Mouse (Mus musculus): ENCODE measurements around the gene Epb41l2. TPM values are rescaled to one million over a fixed set of nuclear protein-coding genes. Genes with fewer than 3 reads are reported as not detected.

The Epb41l2 gene
- polyA plus RNA-seq, 1 experiment from 2014 or later = 105 TPM

DNA sequence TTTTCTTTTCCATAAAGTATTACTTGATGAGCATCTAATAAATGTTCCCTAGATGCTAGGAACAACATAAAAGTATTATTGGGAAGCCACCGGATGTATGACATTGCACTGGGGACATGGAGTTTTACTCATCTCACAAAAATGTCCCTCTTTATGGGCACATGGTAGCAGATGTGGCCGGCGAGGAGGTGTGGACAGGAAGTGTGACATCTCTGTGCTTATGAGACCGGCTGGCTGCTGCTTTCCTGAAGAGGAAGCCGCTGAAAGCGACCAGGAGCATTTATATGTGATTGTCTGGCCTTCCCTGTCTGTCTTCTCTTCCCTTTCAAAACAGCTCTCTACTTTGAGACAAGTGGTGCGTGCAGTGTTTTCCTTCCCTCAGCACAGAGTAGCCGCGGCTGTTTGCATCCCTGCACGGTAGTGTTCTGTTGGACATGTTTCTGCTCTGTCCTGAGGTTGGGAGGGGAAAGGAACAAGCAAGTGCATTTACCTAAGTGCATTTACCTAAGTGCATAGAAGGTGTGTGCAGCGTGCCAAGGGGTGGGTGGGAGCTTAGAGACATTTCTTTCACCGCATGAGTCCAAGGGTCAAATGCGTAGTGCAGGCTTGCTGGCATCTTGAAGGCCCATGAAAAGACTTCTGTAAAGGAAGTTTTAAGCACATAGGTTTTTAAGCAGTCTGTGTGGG lies 74.9 kb downstream of the Epb41l2 start:
- ATAC-seq (ENCODE audit: insufficient read depth) (0 out of 2 replicates have a peak, but pooled peaks have one; percentile 19), DNase-seq (peak; percentile 76)

DNA sequence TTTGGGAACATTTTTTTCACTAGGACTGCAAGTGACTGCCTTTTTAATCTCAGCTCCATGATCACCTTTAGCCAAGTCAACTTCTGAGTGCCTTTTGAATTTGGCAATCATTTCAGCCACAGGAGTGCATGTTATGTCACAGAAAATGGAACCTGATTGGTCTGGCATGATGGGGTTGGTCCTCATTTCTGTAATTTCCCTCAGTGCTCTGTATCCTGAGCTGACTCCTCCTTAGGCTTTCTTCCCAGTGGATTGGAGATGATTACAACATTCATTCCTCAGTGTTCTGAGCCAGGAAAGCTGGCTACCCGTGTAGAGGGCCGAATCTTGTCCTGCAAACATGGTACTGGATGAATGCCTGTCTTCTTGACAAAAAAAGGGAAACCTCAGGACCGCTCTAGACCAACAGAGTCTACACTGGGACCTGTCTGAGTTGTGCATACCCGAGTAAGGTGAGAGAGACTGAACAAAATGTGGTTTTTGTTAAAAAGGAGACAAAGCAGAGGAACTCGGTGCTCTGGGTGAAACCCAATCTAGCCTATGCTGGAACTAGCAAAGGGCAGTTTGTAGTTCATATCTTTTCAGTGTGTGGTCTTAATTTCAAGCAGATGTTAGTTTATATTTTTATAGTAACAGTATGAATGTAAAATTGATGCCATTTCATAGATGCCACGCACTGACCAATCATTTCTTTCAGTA lies 77.3 kb downstream of the Epb41l2 start:
- Histone ChIP-seq H3K27ac (ENCODE audit: low read depth) (peak overlapping the region; percentile 28; the same call in 1 of the 2 replicates), H3K4me3 (ENCODE audit: low read depth, low read length) (no peak overlapping the region), H3K36me3 (ENCODE audit: insufficient read depth) (peaks cover 3% of the 10 kb centered on the region; the same call in 1 of the 2 replicates), H3K27me3 (ENCODE audit: insufficient read depth, low read length) (no peaks in the 10 kb centered on the region), H3K9me3 (ENCODE audit: low read depth, low read length) (no peaks in the 10 kb centered on the region), H3K4me2 (no peak overlapping the region), H3K9ac (no peak overlapping the region), H3K4me1 (ENCODE audit: insufficient read depth) (peaks cover 22% of the 10 kb centered on the region)
- DNase-seq (no peak), ATAC-seq (ENCODE audit: insufficient read depth) (no peak)
- TF ChIP-seq CTCF (IDR thresholded peaks at IDR 0.05; ENCODE audit: low read depth) = no peak
- WGBS = 77% methylated on average over 6 of the region's 6 CpGs

More for the DNA sequence above, 74.9 kb downstream of the Epb41l2 start:
- Histone ChIP-seq H3K4me3 (ENCODE audit: low read depth, low read length) (no peak overlapping the region), H3K27me3 (ENCODE audit: insufficient read depth, low read length) (no peaks in the 10 kb centered on the region), H3K9me3 (ENCODE audit: low read depth, low read length) (no peaks in the 10 kb centered on the region), H3K9ac (no peak overlapping the region), H3K36me3 (ENCODE audit: insufficient read depth) (no peaks in the 10 kb centered on the region), H3K4me1 (ENCODE audit: insufficient read depth) (peaks cover 32% of the 10 kb centered on the region), H3K27ac (ENCODE audit: low read depth) (peak overlapping the region; percentile 76; the same call in 1 of the 2 replicates), H3K4me2 (peak overlapping the region; percentile 16)
- 30% methylated on average over 13 of the region's 13 CpGs for WGBS
- TF ChIP-seq CTCF (IDR thresholded peaks at IDR 0.05; ENCODE audit: low read depth) = no peak

DNA sequence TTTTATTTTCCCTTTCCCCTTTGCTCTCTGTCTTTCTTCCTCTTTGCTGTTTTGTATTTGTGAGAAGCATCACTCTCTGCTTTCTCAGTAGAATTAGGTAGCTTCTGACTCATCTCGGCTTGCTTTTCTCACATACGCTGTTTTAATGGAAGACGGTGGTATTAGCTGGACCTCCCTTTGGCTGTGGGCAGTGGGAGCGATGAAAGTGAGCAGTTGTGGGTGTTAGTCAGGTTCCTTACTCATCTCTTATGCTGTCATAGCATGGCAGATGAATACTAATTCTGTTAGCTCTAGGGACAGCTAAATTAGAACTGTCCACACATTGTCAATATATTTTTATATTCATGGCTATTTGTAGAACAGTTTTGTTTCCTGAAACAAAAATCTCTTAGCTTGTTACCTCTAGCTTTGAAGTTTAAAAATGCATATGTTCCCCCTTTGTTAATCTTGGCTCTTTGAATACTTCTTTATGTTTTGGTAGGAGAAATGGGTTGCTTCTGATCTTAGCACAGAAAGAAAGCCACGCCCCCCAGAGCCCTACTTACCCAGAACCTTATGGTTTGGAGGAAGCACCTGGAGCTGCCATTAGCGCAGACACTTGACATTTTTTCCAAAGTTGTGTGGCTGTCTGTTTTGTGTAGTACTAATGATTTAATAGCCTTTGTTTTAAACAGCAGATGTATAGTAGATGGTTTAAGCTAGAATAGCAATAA lies 78.1 kb downstream of the Epb41l2 start:
- H3K27me3 ChIP-seq (ENCODE audit: insufficient read depth, low read length) = no peaks in the 10 kb centered on the region
- 0 out of 2 replicates have a peak overlapping the region, but pooled peaks have one; percentile 28 for H3K27ac ChIP-seq (ENCODE audit: low read depth)
- no peak overlapping the region for H3K4me2 ChIP-seq
- ATAC-seq (ENCODE audit: insufficient read depth) = no peak
- no peak overlapping the region for H3K9ac ChIP-seq
- H3K4me3 ChIP-seq (ENCODE audit: low read depth, low read length) = no peak overlapping the region
- H3K9me3 ChIP-seq (ENCODE audit: low read depth, low read length) = no peaks in the 10 kb centered on the region
- no peak for DNase-seq
- WGBS = 85% methylated on average over 6 of the region's 6 CpGs
- peaks cover 4% of the 10 kb centered on the region; the same call in 1 of the 2 replicates for H3K36me3 ChIP-seq (ENCODE audit: insufficient read depth)
- no peak for TF ChIP-seq CTCF (IDR thresholded peaks at IDR 0.05; ENCODE audit: low read depth)
- H3K4me1 ChIP-seq (ENCODE audit: insufficient read depth) = peaks cover 13% of the 10 kb centered on the region

DNA sequence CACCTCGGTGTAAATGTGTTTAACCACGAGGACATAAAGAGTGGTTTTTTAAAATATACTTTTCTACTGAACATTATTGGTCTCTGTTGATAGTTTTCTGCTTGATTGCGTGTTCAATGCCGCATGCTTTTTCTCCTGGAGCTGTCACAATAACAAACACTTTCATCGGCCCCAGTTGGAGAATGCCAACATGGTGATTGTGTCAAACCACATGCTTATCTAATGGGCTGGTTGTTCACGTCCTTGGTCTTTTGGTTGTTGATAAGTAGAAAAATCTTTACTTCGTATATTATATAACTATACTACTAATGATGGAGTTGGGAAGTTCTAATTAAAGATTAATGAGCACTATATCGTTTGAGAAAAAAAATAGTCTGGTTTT lies 78.7 kb downstream of the Epb41l2 start:
- Histone ChIP-seq H3K36me3 (ENCODE audit: insufficient read depth) (peaks cover 4% of the 10 kb centered on the region; the same call in 1 of the 2 replicates), H3K4me3 (ENCODE audit: low read depth, low read length) (no peak overlapping the region), H3K27me3 (ENCODE audit: insufficient read depth, low read length) (no peaks in the 10 kb centered on the region), H3K27ac (ENCODE audit: low read depth) (no peak overlapping the region), H3K9me3 (ENCODE audit: low read depth, low read length) (no peaks in the 10 kb centered on the region), H3K4me2 (no peak overlapping the region), H3K4me1 (ENCODE audit: insufficient read depth) (peaks cover 10% of the 10 kb centered on the region), H3K9ac (no peak overlapping the region)
- WGBS = 70% methylated on average over 8 of the region's 8 CpGs
- DNase-seq (no peak), ATAC-seq (ENCODE audit: insufficient read depth) (no peak)
- TF ChIP-seq CTCF (IDR thresholded peaks at IDR 0.05; ENCODE audit: low read depth) = no peak

DNA sequence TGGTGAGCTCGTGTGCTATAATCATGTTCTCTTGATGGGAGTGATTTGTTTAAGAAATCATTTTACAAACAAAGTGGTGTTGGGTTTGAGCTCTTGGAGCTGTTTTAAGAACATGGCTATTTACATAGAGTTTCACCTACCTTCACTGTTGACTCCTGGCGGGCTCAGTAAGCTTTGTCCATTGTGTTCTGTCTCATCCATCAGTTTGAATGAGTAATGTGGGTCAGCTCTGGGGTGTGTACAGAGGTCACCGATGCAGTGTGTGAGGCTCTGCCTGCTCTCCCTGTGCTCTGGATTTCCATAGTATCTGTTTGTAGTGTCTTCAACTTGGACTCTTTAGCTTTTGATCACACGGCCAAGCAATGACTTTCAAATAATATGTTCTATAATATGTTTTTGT lies 79.6 kb downstream of the Epb41l2 start:
- 33% methylated on average over 4 of the region's 4 CpGs for WGBS
- H3K27ac ChIP-seq (ENCODE audit: low read depth) = no peak overlapping the region
- no peak for TF ChIP-seq CTCF (IDR thresholded peaks at IDR 0.05; ENCODE audit: low read depth)
- no peak for ATAC-seq (ENCODE audit: insufficient read depth)
- no peak for DNase-seq
- H3K4me2 ChIP-seq = no peak overlapping the region
- 0 out of 2 replicates have a peak, but pooled peaks cover 5% of the 10 kb centered on the region for H3K4me1 ChIP-seq (ENCODE audit: insufficient read depth)
- no peak overlapping the region for H3K9ac ChIP-seq
- peaks cover 11% of the 10 kb centered on the region for H3K36me3 ChIP-seq (ENCODE audit: insufficient read depth)
- no peak overlapping the region for H3K4me3 ChIP-seq (ENCODE audit: low read depth, low read length)
- no peaks in the 10 kb centered on the region for H3K27me3 ChIP-seq (ENCODE audit: insufficient read depth, low read length)
- no peaks in the 10 kb centered on the region for H3K9me3 ChIP-seq (ENCODE audit: low read depth, low read length)

DNA sequence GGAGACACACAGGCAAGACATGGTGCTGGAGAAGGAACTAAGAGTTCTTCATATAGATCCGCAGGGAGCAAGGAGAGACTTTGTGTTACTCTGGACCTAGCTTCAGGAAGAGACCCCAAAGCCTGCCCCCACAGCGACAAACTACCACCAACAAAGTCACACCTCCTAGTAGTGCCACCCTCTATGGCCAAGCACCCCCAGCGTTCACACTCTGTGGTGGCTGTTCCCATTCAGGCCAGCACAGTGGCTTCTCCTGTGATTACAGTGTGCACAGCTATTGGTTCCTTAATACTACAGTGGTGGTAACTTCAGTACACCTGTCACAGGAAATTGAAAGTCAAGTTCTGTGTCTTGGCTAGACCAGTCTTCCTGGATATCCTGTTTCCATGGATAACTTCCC lies 80.3 kb downstream of the Epb41l2 start:
- TF ChIP-seq CTCF (IDR thresholded peaks at IDR 0.05; ENCODE audit: low read depth) = no peak
- H3K9me3 ChIP-seq (ENCODE audit: low read depth, low read length) = no peaks in the 10 kb centered on the region

DNA sequence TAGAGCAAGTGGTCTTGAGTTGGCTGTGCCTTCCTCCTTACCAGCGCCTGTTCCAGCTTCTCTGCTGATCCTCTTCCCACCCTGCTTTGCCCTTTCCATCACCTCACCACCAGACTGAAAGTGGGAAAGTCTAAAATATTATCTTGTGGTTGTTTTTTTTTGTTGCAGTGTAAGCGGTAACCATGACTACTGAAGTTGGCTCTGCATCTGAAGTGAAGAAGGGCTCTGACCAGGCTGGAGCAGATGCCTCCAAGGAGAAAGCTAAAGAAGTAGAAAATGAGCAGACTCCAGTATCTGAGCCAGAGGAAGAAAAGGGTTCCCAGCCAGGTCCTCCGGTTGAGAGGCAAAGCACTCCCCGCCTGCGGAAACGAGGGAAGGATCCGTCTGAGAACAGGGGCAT lies 81.8 kb downstream of the Epb41l2 start:
- no peak for DNase-seq
- Histone ChIP-seq H3K36me3 (ENCODE audit: insufficient read depth) (peaks cover 23% of the 10 kb centered on the region), H3K27ac (ENCODE audit: low read depth) (no peak overlapping the region), H3K4me3 (ENCODE audit: low read depth, low read length) (no peak overlapping the region), H3K9me3 (ENCODE audit: low read depth, low read length) (no peaks in the 10 kb centered on the region), H3K4me2 (no peak overlapping the region), H3K27me3 (ENCODE audit: insufficient read depth, low read length) (no peaks in the 10 kb centered on the region), H3K9ac (no peak overlapping the region), H3K4me1 (ENCODE audit: insufficient read depth) (no peaks in the 10 kb centered on the region)
- WGBS = 85% methylated on average over 7 of the region's 7 CpGs
- ATAC-seq (ENCODE audit: insufficient read depth) = no peak
- TF ChIP-seq CTCF (IDR thresholded peaks at IDR 0.05; ENCODE audit: low read depth) = no peak

More for the DNA sequence above, 80.3 kb downstream of the Epb41l2 start:
- Histone ChIP-seq H3K36me3 (ENCODE audit: insufficient read depth) (peaks cover 18% of the 10 kb centered on the region), H3K27ac (ENCODE audit: low read depth) (no peak overlapping the region), H3K4me1 (ENCODE audit: insufficient read depth) (0 out of 2 replicates have a peak, but pooled peaks cover 2% of the 10 kb centered on the region), H3K27me3 (ENCODE audit: insufficient read depth, low read length) (no peaks in the 10 kb centered on the region), H3K4me2 (no peak overlapping the region), H3K9ac (no peak overlapping the region), H3K4me3 (ENCODE audit: low read depth, low read length) (no peak overlapping the region)
- WGBS = 88% methylated on average over 3 of the region's 3 CpGs
- DNase-seq = no peak
- no peak for ATAC-seq (ENCODE audit: insufficient read depth)
